Mouse (Mus musculus) testis, postnatal 14 days (tissue): Measurements from ENCODE around the gene Atxn10.

Experiments
- DNase-seq: peaks from one replicate; pipeline ENCODE4 v3.0.0; 2021; ENCODE audit warnings: low spot score

Atxn10 gene

GRCm38 (mm10) chr15:85474697-85475096, 138.7 kb downstream of the Atxn10 start:
- no peak for DNase-seq

GRCm38 (mm10) chr15:85477584-85477983, 141.5 kb downstream of the Atxn10 start:
- DNase-seq = no peak

GRCm38 (mm10) chr15:85479365-85479764, 143.3 kb downstream of the Atxn10 start:
- no peak for DNase-seq

GRCm38 (mm10) chr15:85479919-85480318, 143.9 kb downstream of the Atxn10 start:
- no peak for DNase-seq

GRCm38 (mm10) chr15:85480630-85481029, 144.6 kb downstream of the Atxn10 start:
- no peak for DNase-seq

- DNase-seq = no peak
Measured at GRCm38 (mm10) chr15:85488900-85489299, 152.9 kb downstream of the Atxn10 start.

GRCm38 (mm10) chr15:85489751-85490150, 153.7 kb downstream of the Atxn10 start:
- DNase-seq = no peak

GRCm38 (mm10) chr15:85494163-85494621, 158.1 kb downstream of the Atxn10 start:
- DNase-seq = no peak

GRCm38 (mm10) chr15:85497548-85497947, 161.5 kb downstream of the Atxn10 start:
- no peak for DNase-seq

GRCm38 (mm10) chr15:85497981-85498475, 162.0 kb downstream of the Atxn10 start:
- no peak for DNase-seq

GRCm38 (mm10) chr15:85500267-85500666, 164.2 kb downstream of the Atxn10 start:
- DNase-seq = no peak

- DNase-seq = no peak
Measured at GRCm38 (mm10) chr15:85503127-85503526, 167.1 kb downstream of the Atxn10 start, which contains the start of gene 7530416G11Rik. Gene 7530416G11Rik (minus strand): TSS chr15:85503227.

GRCm38 (mm10) chr15:85505118-85505925, 169.3 kb downstream of the Atxn10 start:
- DNase-seq = no peak

GRCm38 (mm10) chr15:85506680-85507079, 170.6 kb downstream of the Atxn10 start:
- no peak for DNase-seq

- no peak for DNase-seq
Measured at GRCm38 (mm10) chr15:85507370-85508014, 171.4 kb downstream of the Atxn10 start.
